Mouse (Mus musculus) adrenal gland, adult 8-10 months (tissue): ENCODE results near the gene Pemt. TPM values are rescaled to one million over a fixed set of nuclear protein-coding genes. Genes with fewer than 3 reads are reported as not detected.

ENCODE experiments used
- DNase-seq: peaks from one replicate; pipeline ENCODE4 v3.0.0; 2022
- total RNA-seq, 4 experiments: library from RNA; stranded (reverse); gene quantifications; 2 replicates each; pipeline ENCODE4 v1.2.4; 2022

Pemt gene
- total RNA-seq, 4 experiments from 2014 or later = 4.9 to 9.5 (median 7.8) TPM

GRCm38 (mm10) chr11:60048841-60049240 lies 2.6 kb upstream of the Pemt start:
- DNase-seq = no peak

GRCm38 (mm10) chr11:60045676-60046057 lies 622 bp downstream of the Pemt start:
- no peak for DNase-seq

- no peak for DNase-seq
These were observed 1.5 kb downstream of the Pemt start for GRCm38 (mm10) chr11:60044777-60045176.

GRCm38 (mm10) chr11:60042277-60042676 lies 4.0 kb downstream of the Pemt start:
- no peak for DNase-seq

- DNase-seq = no peak
These were observed 9.6 kb downstream of the Pemt start for GRCm38 (mm10) chr11:60036537-60037220.

- DNase-seq = peak; percentile 48
These were observed 11.3 kb downstream of the Pemt start for GRCm38 (mm10) chr11:60034911-60035400.

- DNase-seq = no peak
These were observed 12.0 kb downstream of the Pemt start for GRCm38 (mm10) chr11:60034293-60034692.

- DNase-seq = peak; percentile 18
These were observed 13.5 kb downstream of the Pemt start for GRCm38 (mm10) chr11:60032586-60033430.

- no peak for DNase-seq
These were observed 15.4 kb downstream of the Pemt start for GRCm38 (mm10) chr11:60030747-60031331.

GRCm38 (mm10) chr11:60029976-60030375 lies 16.3 kb downstream of the Pemt start:
- no peak for DNase-seq

GRCm38 (mm10) chr11:60027913-60028875 lies 18.1 kb downstream of the Pemt start:
- DNase-seq = peak; percentile 38

- DNase-seq = peak; percentile 55
These were observed 19.0 kb downstream of the Pemt start for GRCm38 (mm10) chr11:60027272-60027671.

- no peak for DNase-seq
These were observed 20.1 kb downstream of the Pemt start for GRCm38 (mm10) chr11:60026166-60026565.

GRCm38 (mm10) chr11:60021201-60021600 lies 25.1 kb downstream of the Pemt start:
- no peak for DNase-seq

- DNase-seq = peak; percentile 25
These were observed 29.6 kb downstream of the Pemt start for GRCm38 (mm10) chr11:60016726-60017125.

GRCm38 (mm10) chr11:60011516-60011915 lies 34.8 kb downstream of the Pemt start:
- no peak for DNase-seq

- no peak for DNase-seq
These were observed 36.8 kb downstream of the Pemt start for GRCm38 (mm10) chr11:60009451-60009850.

GRCm38 (mm10) chr11:60005866-60006265 lies 40.4 kb downstream of the Pemt start:
- DNase-seq = no peak

GRCm38 (mm10) chr11:60004716-60005115 lies 41.6 kb downstream of the Pemt start:
- no peak for DNase-seq

- DNase-seq = no peak
These were observed 42.5 kb downstream of the Pemt start for GRCm38 (mm10) chr11:60003811-60004210.

GRCm38 (mm10) chr11:60001231-60001980 lies 44.9 kb downstream of the Pemt start:
- DNase-seq = no peak
